Mouse (Mus musculus): ENCODE measurements around the gene Gm525.
"Not testable (repeated sequence)": the region's sequence is repeated elsewhere in the genome, so short reads cannot be mapped to it uniquely, and the experiment has no call there.

Gm525 gene

GRCm38 (mm10) chr11:89073541-89073940 is at the start of gene Gm525:
Gene Gm525, plus strand, starts transcription at chr11:89073841.
- no peak for DNase-seq (ENCODE audit: low read depth, low spot score)

DNA sequence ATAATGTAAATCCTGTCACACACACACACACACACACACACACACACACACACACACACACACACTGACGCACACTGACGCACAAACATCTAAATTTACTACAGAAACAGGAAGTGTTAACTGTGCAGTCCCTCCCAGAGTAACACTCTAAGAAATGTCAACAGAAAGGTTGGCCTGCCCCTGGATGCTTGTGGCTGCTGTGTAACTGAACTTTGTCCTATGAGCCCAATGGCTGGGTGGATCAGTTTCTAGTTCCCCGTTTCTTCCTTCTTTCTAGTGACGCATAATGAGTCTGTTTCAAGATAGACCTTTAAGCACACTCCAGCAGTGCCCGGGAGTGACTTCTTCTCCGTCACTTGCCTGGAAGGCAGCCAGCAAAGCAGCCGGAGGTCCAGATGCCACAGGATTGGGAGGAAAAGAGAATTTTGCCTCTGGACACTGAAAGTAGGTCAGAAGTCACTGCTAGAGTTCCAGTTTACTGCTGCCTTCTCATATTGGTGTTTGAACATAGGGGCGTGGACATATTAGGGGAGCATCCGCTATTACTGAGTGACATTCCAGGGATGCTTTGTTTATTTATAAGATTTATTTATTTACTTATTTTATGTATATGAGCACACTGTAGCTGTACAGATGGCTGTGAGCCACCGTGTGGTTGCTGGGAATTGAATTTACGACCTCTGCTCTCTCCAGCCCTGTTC is 49.3 kb upstream of the Gm525 start:
- DNase-seq (ENCODE audit: low read depth, low spot score) = no peak

DNA sequence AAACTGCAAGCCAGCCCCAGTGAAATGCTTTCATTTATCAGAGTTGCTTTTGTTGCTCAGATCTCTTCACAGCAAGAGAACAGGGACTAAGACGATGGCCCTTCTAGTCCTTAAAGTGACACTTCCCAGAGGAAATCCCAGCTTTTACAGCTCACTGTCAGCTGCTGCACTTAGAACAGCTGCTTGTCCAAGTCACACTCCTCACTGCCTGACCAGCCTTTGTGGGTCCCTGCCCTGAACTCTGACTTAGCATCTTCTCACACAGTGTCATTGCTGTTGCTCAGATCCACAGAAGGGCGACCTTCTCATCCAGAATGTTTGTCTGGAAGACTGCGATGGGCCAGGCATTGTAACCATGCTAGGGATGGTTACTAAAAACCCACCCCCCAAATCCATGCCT is 48.0 kb upstream of the Gm525 start:
- DNase-seq (ENCODE audit: low read depth, low spot score) = no peak

DNA sequence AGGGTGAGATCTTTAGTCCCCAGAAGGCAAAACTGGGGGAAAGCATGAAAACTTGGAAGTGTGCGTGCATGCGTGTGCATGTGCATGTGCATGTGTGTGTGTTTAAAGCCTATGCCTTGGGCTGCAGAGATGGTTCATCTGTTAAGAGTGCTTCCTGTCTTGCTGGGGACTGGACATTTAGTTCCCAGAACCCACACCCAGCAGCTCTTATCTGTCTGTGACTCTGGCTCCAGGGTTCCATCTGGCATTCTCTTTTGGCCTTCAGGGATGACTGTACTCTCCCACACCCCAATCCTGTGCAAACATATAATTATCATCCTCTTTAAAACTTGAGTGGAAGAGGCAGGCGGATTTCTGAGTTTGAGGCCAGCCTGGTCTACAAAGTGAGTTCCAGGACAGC is 47.5 kb upstream of the Gm525 start:
- no peak for DNase-seq (ENCODE audit: low read depth, low spot score)

DNA sequence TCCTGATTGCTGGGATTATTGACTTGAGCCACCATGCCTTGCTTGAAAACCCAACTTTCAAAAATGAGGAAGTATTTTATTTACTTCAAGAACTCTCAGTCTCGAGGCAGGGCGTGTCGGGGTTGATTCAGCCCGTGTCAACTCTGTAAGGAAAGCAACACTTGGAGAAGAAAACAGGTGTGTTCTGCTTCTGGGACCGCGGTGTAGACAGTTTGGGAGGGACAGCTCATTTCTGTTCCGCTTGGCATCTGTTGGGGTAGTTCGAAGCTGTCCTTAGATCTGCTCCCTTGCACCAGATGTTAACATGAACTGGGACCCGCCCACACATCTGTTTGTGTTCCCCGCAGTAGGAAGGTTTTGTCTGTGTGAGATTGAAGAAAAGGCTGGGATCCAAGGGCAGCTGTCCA is 45.7 kb upstream of the Gm525 start:
- no peak for DNase-seq (ENCODE audit: low read depth, low spot score)

GRCm38 (mm10) chr11:89028871-89029405 is 44.7 kb upstream of the Gm525 start:
- DNase-seq (ENCODE audit: low read depth, low spot score) = no peak

- DNase-seq (ENCODE audit: low read depth, low spot score) = no peak
These were observed 43.1 kb upstream of the Gm525 start for GRCm38 (mm10) chr11:89030552-89030951.

GRCm38 (mm10) chr11:89031189-89031588 is 42.5 kb upstream of the Gm525 start:
- no peak for DNase-seq (ENCODE audit: low read depth, low spot score)

- DNase-seq (ENCODE audit: low read depth, low spot score) = no peak
These were observed 39.0 kb upstream of the Gm525 start for GRCm38 (mm10) chr11:89034592-89034991.

GRCm38 (mm10) chr11:89035552-89035951 is 38.1 kb upstream of the Gm525 start:
- no peak for DNase-seq (ENCODE audit: low read depth, low spot score)

DNA sequence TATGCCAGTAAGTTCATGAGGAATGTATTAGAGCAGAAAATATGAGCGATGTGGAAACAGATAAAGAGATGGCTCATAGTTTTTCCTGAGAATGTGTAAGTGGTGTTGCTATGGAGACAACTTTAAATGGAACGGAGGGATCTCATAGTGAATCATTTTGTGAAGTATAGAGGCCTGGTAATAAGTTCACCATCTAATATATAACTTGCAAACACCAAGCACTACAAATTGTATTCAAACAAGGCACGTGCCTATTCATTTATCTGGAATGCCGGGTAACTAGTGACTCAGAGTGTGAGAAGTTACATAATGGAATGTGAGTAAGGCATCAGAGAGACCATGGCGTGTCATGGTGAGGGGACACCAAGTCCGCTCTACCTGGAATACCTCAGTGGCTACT is 35.1 kb upstream of the Gm525 start:
- DNase-seq (ENCODE audit: low read depth, low spot score) = no peak

DNA sequence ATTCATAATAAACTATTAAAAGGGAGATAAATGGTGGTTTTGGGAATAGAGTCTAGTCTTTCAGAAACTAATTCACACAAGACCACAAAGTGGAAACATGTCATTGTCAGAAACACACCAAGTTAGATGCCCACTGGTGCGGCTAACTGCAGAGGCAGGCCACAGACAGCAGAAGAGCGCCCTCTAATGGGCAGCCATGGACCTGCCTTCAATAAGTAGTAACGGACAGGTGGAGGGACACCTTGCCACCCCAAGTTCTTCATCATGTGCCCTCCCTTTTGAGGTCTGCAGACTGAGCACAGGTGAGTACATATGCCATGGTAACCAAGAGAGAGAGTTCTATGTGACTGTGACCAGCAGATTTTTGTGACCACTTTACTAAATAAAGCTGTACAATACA is 34.3 kb upstream of the Gm525 start:
- no peak for DNase-seq (ENCODE audit: low read depth, low spot score)

DNA sequence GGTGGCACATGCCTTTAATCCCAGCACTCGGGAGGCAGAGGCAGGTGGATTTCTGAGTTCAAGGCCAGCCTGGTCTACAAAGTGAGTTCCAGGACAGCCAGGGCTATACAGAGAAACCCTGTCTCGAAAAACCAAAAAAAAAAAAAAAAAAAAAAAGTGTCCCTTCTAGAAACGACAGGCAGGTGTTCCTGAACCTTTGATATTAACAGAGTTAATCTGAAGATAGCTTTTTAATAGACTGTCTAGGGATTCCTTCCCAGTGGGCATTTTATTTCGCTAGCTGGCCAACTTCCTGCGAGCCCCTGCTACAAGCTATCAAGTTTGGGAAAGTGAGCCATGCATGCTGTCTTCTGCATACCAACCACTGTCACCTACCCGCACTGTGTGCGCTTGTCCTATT is 32.6 kb upstream of the Gm525 start:
- DNase-seq (ENCODE audit: low read depth, low spot score) = not testable (repeated sequence)

GRCm38 (mm10) chr11:89043046-89043445 is 30.6 kb upstream of the Gm525 start:
- no peak for DNase-seq (ENCODE audit: low read depth, low spot score)

- DNase-seq (ENCODE audit: low read depth, low spot score) = not testable (repeated sequence)
These were observed 28.1 kb upstream of the Gm525 start for GRCm38 (mm10) chr11:89045501-89045900.

GRCm38 (mm10) chr11:89046021-89046420 is 27.6 kb upstream of the Gm525 start:
- DNase-seq (ENCODE audit: low read depth, low spot score) = no peak

DNA sequence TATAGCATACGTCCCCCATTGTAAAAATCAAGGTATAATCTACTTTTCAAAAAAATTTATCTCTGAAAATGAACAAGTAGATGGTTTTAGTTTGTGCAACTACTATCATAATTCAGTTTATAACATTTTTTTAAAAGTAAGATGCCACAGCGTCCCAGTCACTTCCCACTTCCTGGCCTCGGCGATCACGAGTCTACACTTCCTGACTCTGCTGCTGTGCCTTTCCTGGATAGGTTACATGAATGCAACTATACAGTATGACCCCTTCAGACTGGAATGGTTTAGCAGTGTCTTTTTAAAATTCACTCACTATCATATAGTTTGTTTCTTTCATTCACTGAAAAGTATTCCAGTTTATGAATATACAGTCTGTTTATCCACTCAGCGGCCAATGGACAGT is 21.9 kb upstream of the Gm525 start:
- DNase-seq (ENCODE audit: low read depth, low spot score) = no peak

- DNase-seq (ENCODE audit: low read depth, low spot score) = peak; percentile 70
These were observed 17.5 kb upstream of the Gm525 start for GRCm38 (mm10) chr11:89055931-89056690.

GRCm38 (mm10) chr11:89058515-89059270 is 14.9 kb upstream of the Gm525 start:
- DNase-seq (ENCODE audit: low read depth, low spot score) = peak; percentile 59

GRCm38 (mm10) chr11:89059919-89060422 is 13.7 kb upstream of the Gm525 start:
- no peak for DNase-seq (ENCODE audit: low read depth, low spot score)

DNA sequence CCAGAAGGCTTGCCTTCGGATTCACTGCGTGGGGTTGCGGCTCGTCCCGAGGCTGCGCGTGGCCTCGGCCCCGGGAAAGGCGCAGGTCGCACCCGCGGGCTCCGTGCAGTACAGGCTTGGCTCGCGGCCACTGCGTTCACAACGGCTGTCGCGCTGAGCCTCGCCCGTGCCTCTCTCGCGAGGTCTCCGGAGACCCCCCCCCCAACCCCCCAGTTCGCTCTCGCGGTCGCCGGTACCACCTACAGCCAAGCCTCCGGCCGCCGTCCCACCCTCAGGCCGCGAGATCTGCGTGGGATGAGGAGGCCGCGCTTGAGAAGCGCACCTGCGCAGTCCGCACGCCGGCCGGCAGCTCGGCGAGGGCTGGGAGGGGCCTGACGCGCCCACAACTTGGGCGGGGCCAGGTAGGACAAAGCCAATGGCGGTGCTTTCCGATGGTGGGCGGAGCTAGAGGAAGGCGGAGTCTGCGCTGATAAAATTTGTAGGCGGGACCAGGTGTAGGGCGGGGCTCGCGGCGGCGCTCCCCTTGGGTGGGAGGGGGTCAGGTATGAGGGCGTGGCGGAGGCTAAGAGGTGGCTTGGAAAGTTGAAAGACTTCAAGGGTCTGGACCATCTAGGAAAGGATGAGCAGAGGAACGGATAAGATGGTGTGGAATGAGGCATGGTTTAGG is 13.1 kb upstream of the Gm525 start:
- DNase-seq (ENCODE audit: low read depth, low spot score) = peak; percentile 89

Data from retina, adult 2 months (tissue).